Mouse (Mus musculus) kidney, embryonic 14.5 days (tissue): ENCODE data around the gene Acbd6. TPM values are rescaled to one million over a fixed set of nuclear protein-coding genes. Genes with fewer than 3 reads are reported as not detected.

Source experiments
- ATAC-seq: fragments of 200-750 bp; cut with Nextera tagmentation; 2 replicates; pipeline ENCODE4 v1.8.0; 2017; ENCODE audit warnings: moderate number of reproducible peaks, mild to moderate bottlenecking, moderate TSS enrichment, moderate library complexity; ENCODE audit not compliant: low FRiP score, low TSS enrichment
- H3K27ac ChIP-seq: fragments of 300-500 bp; sonication (generic); 2 replicates; pipeline ENCODE4 v1.5.1; 2014; ENCODE audit warnings: low read depth, mild to moderate bottlenecking, low read length, moderate library complexity, mixed read lengths
- H3K27me3 ChIP-seq: fragments of 300-500 bp; sonication (generic); 2 replicates; pipeline ENCODE4 v1.6.1; 2014; ENCODE audit warnings: mild to moderate bottlenecking, low read length; ENCODE audit not compliant: control insufficient read depth, insufficient read depth
- H3K36me3 ChIP-seq: fragments of 300-500 bp; sonication (generic); 2 replicates; pipeline ENCODE4 v1.6.1; 2014; ENCODE audit warnings: low read length, mixed read lengths; ENCODE audit not compliant: control insufficient read depth, insufficient read depth
- H3K4me1 ChIP-seq: fragments of 300-500 bp; sonication (generic); 2 replicates; pipeline ENCODE4 v1.6.1; 2014; ENCODE audit warnings: low read length, mixed read lengths; ENCODE audit not compliant: control insufficient read depth, insufficient read depth
- H3K4me2 ChIP-seq: fragments of 300-500 bp; sonication (generic); replicated peaks from 2 replicates; pipeline ENCODE4 v1.6.1; 2014; ENCODE audit warnings: low read depth, mild to moderate bottlenecking, low read length
- H3K4me3 ChIP-seq: fragments of 300-500 bp; sonication (generic); 2 replicates; pipeline ENCODE4 v1.5.1; 2014; ENCODE audit warnings: mild to moderate bottlenecking, low read length
- H3K9ac ChIP-seq: fragments of 300-500 bp; sonication (generic); 2 replicates; pipeline ENCODE4 v1.6.1; 2014; ENCODE audit warnings: low read depth, mild to moderate bottlenecking, low read length, moderate library complexity
- H3K9me3 ChIP-seq: fragments of 300-500 bp; sonication (generic); 2 replicates; pipeline ENCODE4 v1.6.1; 2016; ENCODE audit warnings: low read length; ENCODE audit not compliant: control insufficient read depth
- WGBS: fragments of 180-500 bp; shearing (Covaris S2); extraction: QIAGEN DNeasy Blood & Tissue Kit; methylation state at CpG from one replicate; pipeline ENCODE4 v1.1.7; 2014; 5-methylcytosine and 5-hydroxymethylcytosine counted together
- polyA plus RNA-seq: library from polyadenylated mRNA; unstranded; fragments of >200 nt; fragmentation: Nextera tagmentation; extraction: Ambion mirVana; gene quantifications from 2 replicates; pipeline ENCODE4 v1.2.1, GENCODE M21; 2014

The Acbd6 gene
- polyA plus RNA-seq, 1 experiment from 2014 or later, result 80.7 TPM

DNA sequence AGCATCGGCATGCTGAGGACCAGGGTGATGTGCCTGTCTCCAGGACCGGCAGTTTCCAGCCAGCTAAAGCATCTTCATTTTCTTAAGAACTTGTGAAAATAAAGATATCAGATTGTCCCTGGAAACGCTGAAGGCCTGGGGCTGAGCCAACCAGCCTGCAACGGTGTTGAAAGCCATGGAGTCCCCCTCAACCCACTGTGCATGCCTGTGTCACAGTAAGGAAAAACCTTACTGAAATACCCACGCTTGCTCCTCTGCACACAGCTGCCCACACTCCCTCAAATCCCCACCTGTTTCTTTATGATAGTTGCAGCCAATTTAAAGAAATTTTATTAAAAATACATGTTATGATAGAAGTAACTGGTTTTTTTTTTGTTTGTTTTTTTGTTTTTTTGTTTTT lies 98.4 kb downstream of the Acbd6 start:
- Histone ChIP-seq H3K4me2 (no peak overlapping the region), H3K27me3 (no peaks in the 10 kb centered on the region), H3K27ac (no peak overlapping the region), H3K9ac (no peak overlapping the region), H3K36me3 (no peaks in the 10 kb centered on the region), H3K4me3 (no peak overlapping the region), H3K4me1 (no peaks in the 10 kb centered on the region), H3K9me3 (no peaks in the 10 kb centered on the region)
- ATAC-seq, result no peak
- WGBS, result 87% methylated on average over 5 of the region's 5 CpGs

DNA sequence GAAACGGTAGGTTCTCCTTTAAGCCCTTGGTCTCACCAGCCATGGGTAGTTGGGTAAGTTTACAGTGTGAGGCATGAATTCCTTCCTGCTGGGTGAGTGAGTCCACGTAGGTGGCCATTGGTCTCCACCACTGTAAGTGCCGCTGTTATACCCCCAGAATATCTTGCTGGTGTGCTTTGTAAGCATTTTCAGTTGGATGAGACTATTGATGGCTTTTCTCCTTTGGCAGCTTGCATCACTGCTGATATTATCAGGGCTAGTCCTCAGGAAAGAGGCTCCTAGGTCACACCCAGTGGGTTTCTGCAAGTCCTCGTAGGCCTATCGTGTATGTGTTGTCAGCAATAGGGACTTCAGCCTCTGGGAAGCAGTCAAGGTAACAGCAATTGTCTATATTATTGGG lies 106.1 kb downstream of the Acbd6 start:
- Histone ChIP-seq H3K36me3 (no peaks in the 10 kb centered on the region), H3K9ac (no peak overlapping the region), H3K27ac (no peak overlapping the region), H3K27me3 (no peaks in the 10 kb centered on the region), H3K4me2 (no peak overlapping the region), H3K4me3 (no peak overlapping the region), H3K4me1 (no peaks in the 10 kb centered on the region), H3K9me3 (no peaks in the 10 kb centered on the region)
- 85% methylated on average over 5 of the region's 5 CpGs for WGBS
- ATAC-seq, result no peak

DNA sequence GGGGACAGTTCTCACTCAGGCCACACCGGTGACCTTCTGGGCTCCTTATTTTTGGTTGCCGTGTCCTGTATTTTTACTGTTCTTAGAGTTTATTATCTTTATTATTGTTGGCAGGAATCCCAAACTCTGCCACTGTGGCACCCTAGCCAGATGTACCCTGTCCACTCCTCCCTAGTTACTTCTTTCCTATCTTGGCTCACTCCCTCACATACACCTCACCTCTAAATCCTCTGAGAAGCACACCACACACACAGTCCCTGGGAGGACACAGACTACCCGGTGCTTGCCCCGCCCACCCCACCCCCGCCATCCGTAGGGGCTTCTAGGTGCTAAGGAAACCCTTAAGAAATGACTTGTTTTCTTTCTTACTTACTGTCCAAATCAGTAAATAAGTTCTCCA lies 117.7 kb downstream of the Acbd6 start:
- no peaks in the 10 kb centered on the region for H3K4me1 ChIP-seq
- H3K4me2 ChIP-seq, result no peak overlapping the region
- H3K27ac ChIP-seq, result no peak overlapping the region
- H3K9ac ChIP-seq, result no peak overlapping the region
- no peaks in the 10 kb centered on the region for H3K36me3 ChIP-seq
- ATAC-seq, result no peak
- H3K27me3 ChIP-seq, result no peaks in the 10 kb centered on the region
- 82% methylated on average over 6 of the region's 6 CpGs for WGBS
- H3K4me3 ChIP-seq, result no peak overlapping the region
- H3K9me3 ChIP-seq, result no peaks in the 10 kb centered on the region

DNA sequence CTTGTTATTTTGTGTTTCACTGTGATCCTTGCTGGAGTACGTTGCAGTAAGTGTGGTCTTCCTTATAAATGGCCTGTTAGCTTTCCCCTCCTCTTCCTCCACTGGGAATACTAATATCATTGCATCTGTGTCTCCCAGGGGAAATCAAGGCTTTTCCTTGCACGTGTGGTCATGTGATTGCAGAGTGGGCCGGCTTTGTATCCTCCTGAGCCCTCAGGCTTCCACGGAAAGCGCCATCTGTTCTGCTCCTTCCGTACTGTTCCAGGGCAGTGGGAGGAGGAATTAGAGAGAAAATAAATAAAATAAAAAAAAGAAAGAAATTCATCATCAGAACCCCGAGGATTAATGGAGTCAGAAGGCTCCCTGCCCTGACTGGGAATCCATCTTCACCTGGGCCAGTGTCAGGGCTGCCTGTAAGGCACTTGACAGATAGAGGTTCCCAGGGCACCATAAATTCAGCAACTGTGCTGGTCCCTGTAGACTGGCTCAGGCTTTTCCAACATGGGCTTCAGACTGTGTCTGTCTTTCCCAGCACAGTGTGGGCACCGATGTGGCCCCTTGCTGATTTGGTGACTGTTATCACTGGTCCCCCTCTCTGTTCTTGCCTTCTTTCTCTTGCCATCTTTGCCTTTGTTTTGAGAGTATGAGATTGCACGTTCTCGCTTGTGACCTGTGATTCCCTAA lies 123.3 kb downstream of the Acbd6 start:
- H3K9ac ChIP-seq, result no peak overlapping the region
- H3K9me3 ChIP-seq, result no peaks in the 10 kb centered on the region
- H3K27me3 ChIP-seq, result no peaks in the 10 kb centered on the region
- ATAC-seq, result no peak
- H3K4me3 ChIP-seq, result no peak overlapping the region
- 46% methylated on average over 10 of the region's 10 CpGs for WGBS
- H3K27ac ChIP-seq, result no peak overlapping the region
- no peaks in the 10 kb centered on the region for H3K4me1 ChIP-seq
- H3K4me2 ChIP-seq, result no peak overlapping the region
- H3K36me3 ChIP-seq, result no peaks in the 10 kb centered on the region

DNA sequence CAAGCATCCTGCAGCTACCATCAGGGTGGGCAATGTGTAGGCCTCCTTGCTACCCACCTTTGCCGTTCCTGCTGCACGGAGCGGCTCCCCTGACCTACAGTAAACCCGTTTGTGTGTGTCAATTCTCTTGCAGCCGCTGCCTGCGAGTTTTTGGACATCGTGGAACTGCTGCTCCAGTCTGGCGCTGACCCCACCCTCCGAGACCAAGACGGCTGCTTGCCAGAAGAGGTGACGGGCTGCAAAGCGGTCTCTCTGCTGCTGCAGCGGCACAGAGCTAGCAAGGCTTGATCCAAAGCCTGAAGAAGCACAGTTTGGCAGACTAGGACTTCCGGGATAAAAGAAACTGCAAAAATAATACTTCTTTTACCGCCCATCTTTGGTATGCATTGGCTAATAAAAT lies 128.9 kb downstream of the Acbd6 start:
- Histone ChIP-seq H3K9ac (no peak overlapping the region), H3K4me1 (no peaks in the 10 kb centered on the region), H3K27me3 (no peaks in the 10 kb centered on the region), H3K9me3 (no peaks in the 10 kb centered on the region), H3K4me3 (no peak overlapping the region), H3K4me2 (no peak overlapping the region), H3K36me3 (no peaks in the 10 kb centered on the region), H3K27ac (no peak overlapping the region)
- ATAC-seq, result no peak
- WGBS, result 72% methylated on average over 15 of the region's 15 CpGs

DNA sequence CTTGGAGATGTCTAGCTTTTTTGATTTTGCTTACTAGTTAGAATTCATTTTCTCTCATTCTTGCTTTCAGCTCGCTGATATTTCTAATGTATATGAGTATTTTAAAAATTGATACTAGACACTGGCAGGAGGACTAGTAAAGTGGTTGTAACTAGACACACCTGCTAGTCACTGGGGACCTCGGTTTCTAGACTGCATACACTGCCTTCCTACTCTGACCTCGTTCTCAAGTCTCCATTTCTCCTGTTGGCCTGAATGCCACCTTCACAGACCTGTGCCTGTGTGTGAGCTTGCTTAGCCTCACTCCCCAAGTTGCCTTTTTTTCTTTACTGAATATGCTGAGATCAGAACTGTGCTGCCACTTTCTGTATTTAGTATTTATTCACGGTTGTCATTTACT lies 131.2 kb downstream of the Acbd6 start:
- no peak for ATAC-seq
- Histone ChIP-seq H3K4me1 (0 out of 2 replicates have a peak, but pooled peaks cover 6% of the 10 kb centered on the region), H3K4me2 (no peak overlapping the region), H3K4me3 (no peak overlapping the region), H3K27ac (no peak overlapping the region), H3K36me3 (no peaks in the 10 kb centered on the region), H3K9ac (no peak overlapping the region), H3K27me3 (no peaks in the 10 kb centered on the region), H3K9me3 (no peaks in the 10 kb centered on the region)
- WGBS, result 82% methylated on average over 4 of the region's 4 CpGs

DNA sequence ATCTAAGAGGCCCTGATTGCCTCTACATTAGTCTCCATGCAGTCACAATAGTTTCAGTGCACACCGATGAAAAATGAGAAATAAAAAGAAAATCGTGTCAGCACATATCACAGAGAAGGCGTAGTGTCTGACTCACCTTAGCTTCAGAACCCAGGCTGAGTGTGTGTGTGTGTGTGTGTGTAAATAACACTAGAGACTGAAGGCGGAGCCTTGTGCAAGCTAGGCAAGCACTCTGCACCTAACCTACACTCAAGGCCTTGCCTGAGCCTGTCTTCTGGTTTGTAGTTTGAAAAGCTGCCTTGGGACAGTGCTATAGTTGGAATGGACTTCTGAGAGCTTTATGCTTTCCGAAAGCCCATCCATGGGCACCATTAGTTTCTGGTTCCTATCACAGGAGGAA lies 131.6 kb downstream of the Acbd6 start:
- H3K4me3 ChIP-seq, result no peak overlapping the region
- H3K36me3 ChIP-seq, result no peaks in the 10 kb centered on the region
- ATAC-seq, result no peak
- no peak overlapping the region for H3K9ac ChIP-seq
- no peak overlapping the region for H3K27ac ChIP-seq
- no peak overlapping the region for H3K4me2 ChIP-seq
- H3K27me3 ChIP-seq, result no peaks in the 10 kb centered on the region
- WGBS, result 97% methylated on average over 5 of the region's 5 CpGs
- no peaks in the 10 kb centered on the region for H3K9me3 ChIP-seq
- H3K4me1 ChIP-seq, result 0 out of 2 replicates have a peak, but pooled peaks cover 6% of the 10 kb centered on the region

DNA sequence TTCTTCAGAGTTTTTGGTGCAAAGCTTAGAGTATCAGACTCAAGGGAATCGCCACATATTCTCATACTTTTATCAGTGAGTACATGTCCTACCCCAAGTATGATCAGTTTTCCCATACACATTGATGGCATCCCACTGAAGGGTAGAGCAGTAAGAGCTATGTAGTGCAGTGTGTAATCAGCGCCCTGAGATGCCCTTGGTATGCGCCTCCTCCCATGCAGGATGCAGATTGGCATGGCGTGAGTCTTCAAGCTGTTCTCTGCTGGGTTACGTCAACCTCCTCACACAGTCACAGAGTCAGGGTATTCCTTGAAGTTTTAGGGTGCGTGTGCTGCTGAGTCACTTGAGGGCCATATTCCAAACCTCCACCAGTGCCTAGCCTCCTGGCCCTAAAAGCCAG lies 134.3 kb downstream of the Acbd6 start:
- Histone ChIP-seq H3K9ac (no peak overlapping the region), H3K36me3 (no peaks in the 10 kb centered on the region), H3K27me3 (no peaks in the 10 kb centered on the region), H3K4me2 (no peak overlapping the region), H3K4me3 (no peak overlapping the region), H3K9me3 (no peaks in the 10 kb centered on the region), H3K27ac (no peak overlapping the region), H3K4me1 (0 out of 2 replicates have a peak, but pooled peaks cover 6% of the 10 kb centered on the region)
- no peak for ATAC-seq
- 92% methylated on average over 6 of the region's 6 CpGs for WGBS

DNA sequence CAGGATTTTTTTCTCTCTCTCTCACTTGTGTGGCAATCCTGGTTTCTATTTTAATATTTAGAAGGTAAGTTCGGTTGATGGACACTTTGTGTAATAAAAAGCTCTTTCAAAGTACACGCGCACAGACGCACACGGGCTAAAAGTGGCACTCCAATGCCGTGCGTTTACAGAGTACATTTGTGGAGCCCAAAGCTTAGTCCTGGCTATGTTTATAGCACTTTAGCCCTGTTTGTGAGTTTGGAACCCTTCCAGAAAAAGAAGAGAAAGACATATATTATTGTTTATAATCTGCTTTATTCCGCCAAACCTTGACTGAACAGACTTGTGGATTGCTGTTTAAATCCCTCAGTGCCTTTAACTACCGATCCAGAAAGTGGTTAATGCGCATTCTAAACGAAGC lies 135.1 kb downstream of the Acbd6 start:
- ATAC-seq, result no peak
- H3K4me1 ChIP-seq, result 0 out of 2 replicates have a peak, but pooled peaks cover 6% of the 10 kb centered on the region
- no peaks in the 10 kb centered on the region for H3K27me3 ChIP-seq
- no peak overlapping the region for H3K9ac ChIP-seq
- no peaks in the 10 kb centered on the region for H3K36me3 ChIP-seq
- H3K9me3 ChIP-seq, result no peaks in the 10 kb centered on the region
- no peak overlapping the region for H3K4me2 ChIP-seq
- 69% methylated on average over 11 of the region's 11 CpGs for WGBS
- no peak overlapping the region for H3K27ac ChIP-seq
- H3K4me3 ChIP-seq, result no peak overlapping the region
